Mouse (Mus musculus) limb, embryonic 15.5 days (tissue): Measurements from ENCODE around the gene Snx10. TPM values are rescaled to one million over a fixed set of nuclear protein-coding genes. Genes with fewer than 3 reads are reported as not detected.
"Not testable (repeated sequence)": the region's sequence is repeated elsewhere in the genome, so short reads cannot be mapped to it uniquely, and the experiment has no call there.

Experiments used
- ATAC-seq: fragments of 200-750 bp; cut with Nextera tagmentation; 2 replicates; pipeline ENCODE4 v1.8.0; 2017; ENCODE audit warnings: low read depth, moderate TSS enrichment; ENCODE audit not compliant: insufficient number of reproducible peaks, low FRiP score, low TSS enrichment
- H3K27ac ChIP-seq: fragments of 300-500 bp; sonication (generic); 2 replicates; pipeline ENCODE4 v1.5.1; 2015; ENCODE audit warnings: moderate library complexity, mild to moderate bottlenecking, inconsistent platforms
- H3K27me3 ChIP-seq: fragments of 300-500 bp; sonication (generic); 2 replicates; pipeline ENCODE4 v1.6.1; 2015; ENCODE audit warnings: inconsistent platforms
- H3K36me3 ChIP-seq: fragments of 300-500 bp; sonication (generic); 2 replicates; pipeline ENCODE4 v1.6.1; 2015; ENCODE audit warnings: inconsistent platforms
- H3K4me1 ChIP-seq: fragments of 300-500 bp; sonication (generic); 2 replicates; pipeline ENCODE4 v1.6.1; 2015; ENCODE audit warnings: inconsistent platforms
- H3K4me2 ChIP-seq: fragments of 300-500 bp; sonication (generic); 2 replicates; pipeline ENCODE4 v1.6.1; 2015; ENCODE audit warnings: mild to moderate bottlenecking, inconsistent platforms
- H3K4me3 ChIP-seq: fragments of 300-500 bp; sonication (generic); 2 replicates; pipeline ENCODE4 v1.5.1; 2015; ENCODE audit warnings: mild to moderate bottlenecking, inconsistent platforms
- H3K9ac ChIP-seq: fragments of 300-500 bp; sonication (generic); 2 replicates; pipeline ENCODE4 v1.6.1; 2015; ENCODE audit warnings: inconsistent platforms
- H3K9me3 ChIP-seq: fragments of 300-500 bp; sonication (generic); 2 replicates; pipeline ENCODE4 v1.6.1; 2016; ENCODE audit warnings: inconsistent platforms
- WGBS: fragments of 180-500 bp; shearing (Covaris S2); methylation state at CpG from one replicate; pipeline ENCODE4 v1.1.7; 2015; 5-methylcytosine and 5-hydroxymethylcytosine counted together
- polyA plus RNA-seq: library from polyadenylated mRNA; unstranded; fragments of >200 nt; fragmentation: Nextera tagmentation; extraction: Ambion mirVana; gene quantifications from 2 replicates; pipeline ENCODE4 v1.2.1, GENCODE M21; 2015

The Snx10 gene
- polyA plus RNA-seq = 10.0 and 13.0 TPM in 2 replicates

GRCm38 (mm10) chr6:51523807-51524320 lies at the start of gene Snx10:
Gene Snx10, plus strand, starts transcription at chr6:51523901.
- no peaks in the 10 kb centered on the region for H3K27me3 ChIP-seq
- under 1% methylated on average over 47 of the region's 47 CpGs for WGBS
- 0 out of 2 replicates have a peak, but pooled peaks have one; percentile 40 for ATAC-seq
- peak within 1 kb of the TSS; percentile 63 for H3K9ac ChIP-seq
- H3K4me1 ChIP-seq = 0 out of 2 replicates have a peak, but pooled peaks cover 7% of the 10 kb centered on the region
- H3K36me3 ChIP-seq = no peaks in the 10 kb centered on the region
- H3K9me3 ChIP-seq = no peaks in the 10 kb centered on the region
- peak within 1 kb of the TSS; percentile 93 for H3K4me2 ChIP-seq
- H3K27ac ChIP-seq = peak within 1 kb of the TSS; percentile 61
- peak within 1 kb of the TSS; percentile 65 for H3K4me3 ChIP-seq

- Histone ChIP-seq H3K4me1 (no peaks in the 10 kb centered on the region), H3K36me3 (peaks cover 65% of the 10 kb centered on the region), H3K9me3 (no peaks in the 10 kb centered on the region), H3K4me3 (no peak overlapping the region), H3K9ac (no peak overlapping the region), H3K27ac (no peak overlapping the region), H3K27me3 (no peaks in the 10 kb centered on the region), H3K4me2 (no peak overlapping the region)
- ATAC-seq = no peak
- WGBS = 93% methylated on average over 4 of the region's 4 CpGs
Observed at GRCm38 (mm10) chr6:51479136-51479731, 44.5 kb upstream of the Snx10 start.

- Histone ChIP-seq H3K27ac (no peak overlapping the region), H3K4me3 (no peak overlapping the region), H3K27me3 (no peaks in the 10 kb centered on the region), H3K4me2 (no peak overlapping the region), H3K4me1 (no peaks in the 10 kb centered on the region), H3K9me3 (no peaks in the 10 kb centered on the region), H3K36me3 (peaks cover 53% of the 10 kb centered on the region), H3K9ac (no peak overlapping the region)
- ATAC-seq = no peak
- 85% methylated on average over 8 of the region's 8 CpGs for WGBS
Observed at GRCm38 (mm10) chr6:51481548-51481947, 42.2 kb upstream of the Snx10 start.

- H3K4me3 ChIP-seq = no peak overlapping the region
- H3K4me1 ChIP-seq = no peaks in the 10 kb centered on the region
- no peak overlapping the region for H3K27ac ChIP-seq
- H3K9me3 ChIP-seq = peaks cover 5% of the 10 kb centered on the region; the same call in 1 of the 2 replicates
- peaks cover 43% of the 10 kb centered on the region for H3K36me3 ChIP-seq
- no peak overlapping the region for H3K4me2 ChIP-seq
- ATAC-seq = no peak
- H3K27me3 ChIP-seq = no peaks in the 10 kb centered on the region
- no peak overlapping the region for H3K9ac ChIP-seq
- 91% methylated on average over 3 of the region's 3 CpGs for WGBS
Observed at GRCm38 (mm10) chr6:51483861-51484260, 39.8 kb upstream of the Snx10 start.

GRCm38 (mm10) chr6:51484556-51484955 lies 39.1 kb upstream of the Snx10 start:
- H3K36me3 ChIP-seq = peaks cover 36% of the 10 kb centered on the region
- not testable (repeated sequence) for H3K27ac ChIP-seq, H3K4me3 ChIP-seq, ATAC-seq, H3K9ac ChIP-seq, H3K27me3 ChIP-seq, H3K4me2 ChIP-seq, H3K9me3 ChIP-seq, H3K4me1 ChIP-seq
- WGBS = 86% methylated on average over 8 of the region's 8 CpGs

- Histone ChIP-seq H3K4me1 (no peaks in the 10 kb centered on the region), H3K36me3 (peaks cover 25% of the 10 kb centered on the region), H3K27me3 (no peaks in the 10 kb centered on the region), H3K27ac (peak overlapping the region; percentile 3; the same call in 1 of the 2 replicates), H3K9ac (no peak overlapping the region), H3K4me2 (no peak overlapping the region), H3K4me3 (no peak overlapping the region), H3K9me3 (peaks cover 5% of the 10 kb centered on the region; the same call in 1 of the 2 replicates)
- ATAC-seq = no peak
- 51% methylated on average over 2 of the region's 2 CpGs for WGBS
Observed at GRCm38 (mm10) chr6:51485646-51486045, 38.1 kb upstream of the Snx10 start.

- Histone ChIP-seq H3K4me3 (no peak overlapping the region), H3K4me2 (no peak overlapping the region), H3K9me3 (peaks cover 5% of the 10 kb centered on the region; the same call in 1 of the 2 replicates), H3K27me3 (no peaks in the 10 kb centered on the region), H3K4me1 (no peaks in the 10 kb centered on the region), H3K9ac (no peak overlapping the region), H3K36me3 (peaks cover 20% of the 10 kb centered on the region), H3K27ac (no peak overlapping the region)
- ATAC-seq = no peak
- 66% methylated on average over 7 of the region's 7 CpGs for WGBS
Observed at GRCm38 (mm10) chr6:51486076-51486710, 37.5 kb upstream of the Snx10 start.

- Histone ChIP-seq H3K4me2 (no peak overlapping the region), H3K27me3 (no peaks in the 10 kb centered on the region), H3K9ac (no peak overlapping the region), H3K4me3 (no peak overlapping the region), H3K9me3 (peaks cover 5% of the 10 kb centered on the region; the same call in 1 of the 2 replicates), H3K4me1 (no peaks in the 10 kb centered on the region), H3K27ac (no peak overlapping the region), H3K36me3 (peaks cover 14% of the 10 kb centered on the region)
- 90% methylated on average over 5 of the region's 5 CpGs for WGBS
- no peak for ATAC-seq
Observed at GRCm38 (mm10) chr6:51486731-51487130, 37.0 kb upstream of the Snx10 start.

GRCm38 (mm10) chr6:51489787-51490186 lies 33.9 kb upstream of the Snx10 start:
- Histone ChIP-seq H3K4me1 (no peaks in the 10 kb centered on the region), H3K4me2 (no peak overlapping the region), H3K27me3 (no peaks in the 10 kb centered on the region), H3K4me3 (no peak overlapping the region), H3K9me3 (peaks cover 5% of the 10 kb centered on the region; the same call in 1 of the 2 replicates), H3K9ac (no peak overlapping the region), H3K27ac (peak overlapping the region; percentile 9; the same call in 1 of the 2 replicates), H3K36me3 (no peaks in the 10 kb centered on the region)
- WGBS = 32% methylated on average over 2 of the region's 2 CpGs
- ATAC-seq = no peak

GRCm38 (mm10) chr6:51497321-51498111 lies 26.2 kb upstream of the Snx10 start:
- Histone ChIP-seq H3K9me3 (no peaks in the 10 kb centered on the region), H3K27ac (no peak overlapping the region), H3K9ac (no peak overlapping the region), H3K27me3 (no peaks in the 10 kb centered on the region), H3K4me1 (no peaks in the 10 kb centered on the region), H3K4me2 (no peak overlapping the region), H3K4me3 (no peak overlapping the region), H3K36me3 (no peaks in the 10 kb centered on the region)
- WGBS = 60% methylated on average over 8 of the region's 8 CpGs
- ATAC-seq = no peak

- no peak overlapping the region for H3K27ac ChIP-seq
- no peaks in the 10 kb centered on the region for H3K36me3 ChIP-seq
- no peak for ATAC-seq
- H3K4me3 ChIP-seq = no peak overlapping the region
- 61% methylated on average over 1 of the region's 1 CpGs for WGBS
- H3K4me1 ChIP-seq = no peaks in the 10 kb centered on the region
- H3K27me3 ChIP-seq = no peaks in the 10 kb centered on the region
- no peaks in the 10 kb centered on the region for H3K9me3 ChIP-seq
- no peak overlapping the region for H3K9ac ChIP-seq
- H3K4me2 ChIP-seq = no peak overlapping the region
Observed at GRCm38 (mm10) chr6:51505671-51506070, 18.0 kb upstream of the Snx10 start.
